ENCODE assay signal across 22 mouse cellular contexts in the genomic region with DNA sequence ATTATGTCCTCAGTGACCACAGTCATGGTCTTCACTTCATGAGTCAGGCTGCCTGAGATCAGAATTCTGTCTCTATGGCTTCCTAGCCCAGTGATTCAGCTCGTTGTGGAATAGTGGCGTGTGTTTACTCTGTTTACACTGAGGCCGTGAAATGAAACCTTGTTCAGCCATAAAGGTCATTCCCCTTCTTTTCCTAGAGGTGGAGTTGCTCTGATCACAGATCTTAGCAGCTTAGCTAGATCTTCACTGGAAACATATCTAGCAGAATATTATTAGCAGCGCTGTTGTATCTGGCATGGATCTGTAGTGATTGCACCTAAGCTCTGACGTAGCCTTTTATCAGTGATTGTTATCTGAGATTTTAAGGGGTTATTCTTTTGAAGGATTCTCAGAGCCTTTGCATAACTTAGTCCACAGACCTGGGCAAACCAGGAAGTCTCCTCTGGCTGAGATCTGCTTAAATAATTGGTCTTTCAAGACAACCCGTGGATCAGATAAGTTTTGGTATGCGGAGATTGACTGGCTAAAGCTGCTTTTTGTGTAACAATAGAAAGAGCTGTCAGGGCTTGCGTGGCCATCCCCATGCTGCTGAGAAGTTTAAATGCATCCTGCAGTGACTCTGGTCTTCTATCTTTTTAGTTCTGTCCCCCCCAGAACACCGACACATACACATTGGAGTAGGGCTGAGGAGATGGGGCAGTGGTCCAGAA. TPM values are rescaled to one million over a fixed set of nuclear protein-coding genes. Genes with fewer than 3 reads are reported as not detected.
A peak's percentile ranks its signal among the peaks of the same experiment; 100 is the strongest.
DNase-seq lines count a peak whose midpoint lies in the region; ATAC-seq and TF ChIP-seq lines count a peak whose summit lies in the region.
"Had no signal": no experiment of that assay in that cellular context is flagged by ENCODE, and none has a peak within 500 bp of the region (broad histone marks: within the 10 kb centered on the region; RNA-seq: fewer than 3 reads in every experiment).

No protein-coding gene starts in this region.

- H3K9me3 ChIP-seq in intestine, postnatal 0 days (ENCODE audit: control insufficient read depth), result no peaks in the 10 kb centered on the region
- H3K9me3 ChIP-seq: embryonic facial prominence, embryonic 15.5 days; heart, embryonic 10.5 days; hindbrain, embryonic 15.5 days; limb, embryonic 15.5 days; neural tube, embryonic 13.5 days had no signal

- H3K36me3 ChIP-seq in intestine, postnatal 0 days (ENCODE audit: control insufficient read depth, insufficient read depth), result no peaks in the 10 kb centered on the region
- H3K36me3 ChIP-seq: embryonic facial prominence, embryonic 15.5 days; heart, embryonic 10.5 days; hindbrain, embryonic 15.5 days; limb, embryonic 15.5 days; neural tube, embryonic 13.5 days had no signal

- H3K27ac ChIP-seq in intestine, postnatal 0 days (ENCODE audit: low read depth, low read length), result peak overlapping the region; percentile 75
- H3K27ac ChIP-seq: embryonic facial prominence, embryonic 15.5 days; heart, embryonic 10.5 days; hindbrain, embryonic 15.5 days; limb, embryonic 15.5 days; neural tube, embryonic 13.5 days had no signal

- peak; percentile 85 for ATAC-seq in intestine, postnatal 0 days
- ATAC-seq in CD4-positive, CD25-positive, alpha-beta regulatory T cell, adult 4 months, result no peak
- ATAC-seq: forebrain, embryonic 16.5 days; liver, postnatal 0 days had no signal

- H3K27me3 ChIP-seq in intestine, postnatal 0 days (replicated peaks; ENCODE audit: control insufficient read depth, insufficient read depth, low read length), result no peaks in the 10 kb centered on the region
- H3K27me3 ChIP-seq: hindbrain, embryonic 15.5 days; limb, embryonic 15.5 days; neural tube, embryonic 13.5 days had no signal

- TF ChIP-seq CTCF in intestine, postnatal 0 days (IDR thresholded peaks at IDR 0.05; ENCODE audit: low read depth), result peak; percentile 54

- peak overlapping the region; percentile 47; the same call in 1 of the 2 replicates for H3K4me2 ChIP-seq in intestine, postnatal 0 days (replicated peaks; ENCODE audit: low read depth)
- H3K4me2 ChIP-seq: embryonic facial prominence, embryonic 15.5 days; hindbrain, embryonic 15.5 days; limb, embryonic 15.5 days; neural tube, embryonic 13.5 days had no signal

- no peaks in the 10 kb centered on the region for H3K4me1 ChIP-seq in intestine, postnatal 0 days (replicated peaks; ENCODE audit: control insufficient read depth, insufficient read depth, low read length)
- H3K4me1 ChIP-seq: embryonic facial prominence, embryonic 15.5 days; hindbrain, embryonic 15.5 days; limb, embryonic 15.5 days; neural tube, embryonic 13.5 days had no signal

- peak; percentile 57 for DNase-seq in adrenal gland, adult 2 months
- DNase-seq in adrenal gland, postnatal 10 days, result no peak
- peak; percentile 62 for DNase-seq in 3T3-L1 (ENCODE audit: low read depth, low spot score)
- peak; percentile 71 for DNase-seq in R1 (ENCODE audit: low read depth, low spot score)
- DNase-seq in left cerebral cortex, adult 9 months (ENCODE audit: low spot score in 2 of 2), result no peak
- no peak for DNase-seq in cerebellum, adult 11-12 months
- DNase-seq: cerebellum, adult 11 months; cerebellum, postnatal 36 days; heart, postnatal 14 days; kidney, adult 2 months; kidney, postnatal 25 days; liver, postnatal 0 days; lung, postnatal 4 days; thymus, adult 2 months had no signal

- no peak overlapping the region for H3K9ac ChIP-seq in intestine, postnatal 0 days (ENCODE audit: low read depth, low read length)
- H3K9ac ChIP-seq: embryonic facial prominence, embryonic 15.5 days; hindbrain, embryonic 15.5 days; limb, embryonic 15.5 days; liver, postnatal 0 days; neural tube, embryonic 13.5 days had no signal

- no peak overlapping the region for H3K4me3 ChIP-seq in intestine, postnatal 0 days (ENCODE audit: low read depth, low read length)
- H3K4me3 ChIP-seq: embryonic facial prominence, embryonic 15.5 days; heart, embryonic 10.5 days; hindbrain, embryonic 15.5 days; limb, embryonic 15.5 days; neural tube, embryonic 13.5 days had no signal

- WGBS in intestine, postnatal 0 days, result 27% methylated on average over 9 of the region's 9 CpGs

RNA-seq across cellular contexts. Expression of a gene that starts 23.6 kb away (rescaled TPM):
- 10 to 100 TPM; 64.2 to 90.6 TPM for total RNA-seq in adrenal gland, adult 2 months (2021)
- 17.0 and 19.2 TPM in 2 replicates for polyA plus RNA-seq in adrenal gland, adult 2 months (2012; rRNA removed)
- total RNA-seq in adrenal gland, postnatal 10 days (2021), result 100 to 1,000 TPM in 1 of 2 experiments, 10 to 100 TPM in 1; 88.2 to 115 TPM
- 227 and 233 TPM in 2 replicates for polyA plus RNA-seq in intestine, postnatal 0 days (2015; fragmentation: Nextera tagmentation; extraction: Ambion mirVana)
- polyA plus RNA-seq in CD4-positive, CD25-positive, alpha-beta regulatory T cell, adult 4 months (2017; shearing (Covaris generic)), result 1 to 10 TPM; 3.4 to 4.1 TPM

Comparison
In these comparisons a context has a peak if more than half of its experiments do, and no peak if none do; other contexts are left out.
1. DNase-seq: peak in adrenal gland, adult 2 months (single experiment), 3T3-L1 (single experiment) and R1 (single experiment); none in adrenal gland, postnatal 10 days (single experiment), left cerebral cortex, adult 9 months (0 of 2) and cerebellum, adult 11-12 months (single experiment).
2. RNA of a gene that starts 23.6 kb away (polyA plus RNA-seq): 227 to 233 TPM in intestine, postnatal 0 days; 17.0 to 19.2 TPM in adrenal gland, adult 2 months and 3.4 to 4.1 TPM in CD4-positive, CD25-positive, alpha-beta regulatory T cell, adult 4 months; every median in the first group is over 10 times any median in the second.